Mouse (Mus musculus) kidney, adult 2 months (tissue): ENCODE results near the gene En1.

ENCODE experiments used
- CTCF ChIP-seq: fragments of 200-500 bp; conservative IDR thresholded peaks from 2 replicates; pipeline ENCODE4 v1.5.1; 2011; ENCODE audit warnings: low read depth, mild to moderate bottlenecking, control low read depth, low read length, moderate library complexity, mixed read lengths; ENCODE audit not compliant: insufficient read depth, insufficient read length
- POLR2A ChIP-seq: fragments of 200-500 bp; IDR thresholded peaks from one replicate; pipeline ENCODE4 v1.6.1; 2011; ENCODE audit warnings: low read depth, low read length, control low read depth

GRCm38 (mm10) chr1:120626930-120627621 is 24.9 kb downstream of the En1 start:
- TF ChIP-seq CTCF (no peak), POLR2A (no peak)
